Mouse (Mus musculus): Measurements from ENCODE around the gene Lrrc10. TPM values are rescaled to one million over a fixed set of nuclear protein-coding genes. Genes with fewer than 3 reads are reported as not detected.
A peak's percentile ranks its signal among the peaks of the same experiment; 100 is the strongest.
"Not testable (repeated sequence)": the region's sequence is repeated elsewhere in the genome, so short reads cannot be mapped to it uniquely, and the experiment has no call there.

Gene Lrrc10
- polyA plus RNA-seq, 1 experiment = 0.19 TPM

- TF ChIP-seq POLR2A (IDR thresholded peaks at IDR 0.05; ENCODE audit: extremely low read depth, insufficient read depth, low read length) (no peak), CTCF (IDR thresholded peaks at IDR 0.05; ENCODE audit: extremely low read depth, insufficient read depth, low read length) (peak; percentile 28)
- H3K4me3 ChIP-seq (ENCODE audit: insufficient read depth, low read length) = no peak overlapping the region
- no peak overlapping the region for H3K27ac ChIP-seq (ENCODE audit: insufficient read depth, low read length)
- H3K4me1 ChIP-seq (ENCODE audit: control insufficient read depth, insufficient read depth, low read length) = no peaks in the 10 kb centered on the region
These were observed 4.8 kb upstream of the Lrrc10 start for GRCm38 (mm10) chr10:117040355-117040754.

DNA sequence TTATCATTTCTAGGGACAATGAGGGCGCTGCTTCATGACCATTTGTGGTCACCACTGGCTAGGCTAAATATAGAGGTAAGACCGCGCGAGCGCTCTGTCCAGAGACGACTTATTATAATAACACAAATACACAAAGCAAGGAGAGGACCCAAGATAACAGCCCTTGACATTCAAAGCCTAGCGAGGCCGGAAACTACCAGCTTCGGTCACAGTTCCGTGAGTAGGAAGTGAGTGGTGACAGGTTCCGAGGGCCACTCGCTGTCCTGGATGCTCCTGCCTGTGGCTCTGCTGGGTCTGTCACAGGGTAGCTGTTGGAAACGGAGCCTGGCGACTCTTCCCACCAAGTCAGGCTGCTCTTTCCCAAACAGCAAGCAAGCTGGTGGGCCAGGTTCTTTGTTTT lies 2.8 kb upstream of the Lrrc10 start:
- Histone ChIP-seq H3K4me1 (ENCODE audit: control insufficient read depth, insufficient read depth, low read length) (0 out of 2 replicates have a peak, but pooled peaks cover 1% of the 10 kb centered on the region), H3K4me3 (ENCODE audit: insufficient read depth, low read length) (no peak overlapping the region), H3K27ac (ENCODE audit: insufficient read depth, low read length) (no peak overlapping the region)
- TF ChIP-seq CTCF (IDR thresholded peaks at IDR 0.05; ENCODE audit: extremely low read depth, insufficient read depth, low read length) (no peak), POLR2A (IDR thresholded peaks at IDR 0.05; ENCODE audit: extremely low read depth, insufficient read depth, low read length) (no peak)

DNA sequence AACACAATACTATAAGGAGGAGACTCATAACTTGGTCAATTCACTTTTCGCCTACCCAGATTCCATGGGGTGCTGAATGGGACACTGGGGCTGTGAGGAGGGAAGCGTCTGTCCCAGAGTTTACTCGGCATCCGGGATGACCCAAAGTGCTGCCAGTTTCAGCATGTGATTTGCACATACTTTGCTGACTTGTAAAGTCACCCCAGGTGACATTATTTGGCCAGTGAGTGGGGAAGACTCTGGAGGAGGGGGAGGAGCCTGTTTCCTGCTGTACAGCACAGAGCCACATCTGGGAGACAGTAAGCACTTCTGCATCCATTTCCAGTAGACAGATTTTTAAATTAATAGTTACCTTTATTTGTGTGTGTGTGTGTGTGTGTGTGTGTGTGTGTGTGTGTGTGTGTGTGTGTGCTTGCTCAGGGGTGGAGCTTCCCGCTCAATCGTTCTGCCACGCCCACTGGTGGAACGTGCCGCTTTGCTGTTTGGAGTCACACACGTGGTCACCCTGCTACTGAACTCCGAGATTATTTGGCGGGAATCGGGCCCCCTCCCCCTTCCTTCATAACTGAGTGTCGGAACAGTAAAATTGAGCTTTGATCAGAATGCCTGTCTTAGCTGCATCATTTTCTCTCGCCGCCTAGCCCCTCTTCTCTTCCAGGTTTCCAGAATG lies 1.5 kb upstream of the Lrrc10 start:
- not testable (repeated sequence) for H3K4me3 ChIP-seq (ENCODE audit: insufficient read depth, low read length); H3K27ac ChIP-seq (ENCODE audit: insufficient read depth, low read length); H3K4me1 ChIP-seq (ENCODE audit: control insufficient read depth, insufficient read depth, low read length)

DNA sequence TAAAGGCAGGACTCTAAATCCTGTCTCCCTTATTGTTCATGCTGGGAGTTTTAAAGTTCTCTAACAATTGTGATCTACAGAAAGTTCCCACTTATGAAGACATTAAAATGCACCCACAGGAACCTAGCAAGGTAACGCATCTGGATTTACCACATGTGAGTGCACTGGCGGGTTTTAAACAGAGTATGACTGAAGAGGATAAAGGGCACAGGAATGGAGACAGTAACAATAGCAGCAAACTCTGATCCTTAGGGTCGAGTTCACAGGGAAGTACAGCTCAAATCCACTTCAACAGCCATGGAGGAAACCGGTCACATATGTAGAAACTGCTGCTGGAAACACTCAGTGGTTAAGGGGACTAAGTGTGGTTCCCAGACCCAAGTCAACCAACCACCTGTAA lies 4.1 kb downstream of the Lrrc10 start:
- H3K4me3 ChIP-seq (ENCODE audit: insufficient read depth, low read length) = no peak overlapping the region

DNA sequence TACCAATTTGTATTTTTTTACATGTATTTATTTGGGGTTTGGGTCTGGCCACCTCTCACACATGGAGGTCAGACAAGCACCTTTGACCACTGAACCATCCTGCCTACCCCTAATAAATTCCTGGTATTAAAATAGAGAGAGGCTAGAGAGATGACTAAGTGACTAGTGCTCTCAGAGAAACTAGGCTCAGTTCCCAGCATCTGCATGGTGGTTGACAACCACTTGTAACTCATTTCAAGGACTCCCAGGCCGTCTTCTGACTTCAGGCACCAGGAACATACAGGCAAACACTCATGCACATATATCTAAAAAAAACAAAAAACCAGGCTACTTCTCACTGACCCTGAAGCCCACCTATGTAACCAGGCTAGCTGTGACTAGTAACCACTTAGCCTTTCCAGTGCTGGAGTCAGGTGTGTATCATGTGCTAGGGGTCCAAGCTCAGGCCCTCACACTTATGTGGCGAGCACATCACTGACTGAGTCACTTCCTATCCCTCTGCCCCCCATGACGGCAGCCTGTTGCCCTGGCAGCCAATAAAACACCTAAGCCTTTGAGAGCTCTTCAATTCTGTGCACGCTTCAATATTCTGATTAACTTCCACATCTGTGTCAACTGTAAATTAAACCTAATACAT lies 4.9 kb downstream of the Lrrc10 start:
- H3K27ac ChIP-seq (ENCODE audit: insufficient read depth, low read length) = no peak overlapping the region
- no peak overlapping the region for H3K4me3 ChIP-seq (ENCODE audit: insufficient read depth, low read length)
- 0 out of 2 replicates have a peak, but pooled peaks cover 1% of the 10 kb centered on the region for H3K4me1 ChIP-seq (ENCODE audit: control insufficient read depth, insufficient read depth, low read length)
- TF ChIP-seq POLR2A (IDR thresholded peaks at IDR 0.05; ENCODE audit: extremely low read depth, insufficient read depth, low read length) (no peak), CTCF (IDR thresholded peaks at IDR 0.05; ENCODE audit: extremely low read depth, insufficient read depth, low read length) (no peak)

More for the DNA sequence above, 4.1 kb downstream of the Lrrc10 start:
- Histone ChIP-seq H3K4me1 (ENCODE audit: control insufficient read depth, insufficient read depth, low read length) (0 out of 2 replicates have a peak, but pooled peaks cover 1% of the 10 kb centered on the region), H3K27ac (ENCODE audit: insufficient read depth, low read length) (no peak overlapping the region)
- TF ChIP-seq POLR2A (IDR thresholded peaks at IDR 0.05; ENCODE audit: extremely low read depth, insufficient read depth, low read length) = no peak
- TF ChIP-seq CTCF (IDR thresholded peaks at IDR 0.05; ENCODE audit: extremely low read depth, insufficient read depth, low read length) = no peak

DNA sequence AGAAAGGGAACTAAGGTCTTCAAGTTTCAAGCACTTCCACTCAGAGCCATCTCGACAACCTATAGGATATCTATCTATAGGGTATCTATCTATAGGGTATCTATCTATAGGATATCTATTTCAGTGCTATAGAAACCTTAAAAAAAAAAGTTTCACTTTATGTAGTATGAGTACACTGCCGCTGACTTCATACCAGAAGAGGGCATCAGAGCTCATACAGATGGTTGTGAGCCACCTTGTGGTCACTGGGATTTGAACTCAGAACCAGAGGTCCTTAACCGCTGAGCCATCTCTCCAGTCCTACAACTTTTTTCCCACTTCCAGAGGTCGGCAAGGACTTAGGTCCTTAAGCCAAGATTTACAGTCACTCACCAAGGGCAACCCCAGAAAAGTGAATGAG lies 10.5 kb downstream of the Lrrc10 start:
- Histone ChIP-seq H3K27ac (ENCODE audit: insufficient read depth, low read length) (no peak overlapping the region), H3K4me3 (ENCODE audit: insufficient read depth, low read length) (no peak overlapping the region), H3K4me1 (ENCODE audit: control insufficient read depth, insufficient read depth, low read length) (peaks cover 2% of the 10 kb centered on the region; the same call in 1 of the 2 replicates)
- TF ChIP-seq POLR2A (IDR thresholded peaks at IDR 0.05; ENCODE audit: extremely low read depth, insufficient read depth, low read length) (no peak), CTCF (IDR thresholded peaks at IDR 0.05; ENCODE audit: extremely low read depth, insufficient read depth, low read length) (0 out of 2 replicates have a peak, but pooled peaks have one; percentile 7)

- H3K27ac ChIP-seq (ENCODE audit: insufficient read depth, low read length) = no peak overlapping the region
- H3K4me3 ChIP-seq (ENCODE audit: insufficient read depth, low read length) = peak overlapping the region; percentile 78
- peaks cover 2% of the 10 kb centered on the region; the same call in 1 of the 2 replicates for H3K4me1 ChIP-seq (ENCODE audit: control insufficient read depth, insufficient read depth, low read length)
- TF ChIP-seq POLR2A (IDR thresholded peaks at IDR 0.05; ENCODE audit: extremely low read depth, insufficient read depth, low read length) (no peak), CTCF (IDR thresholded peaks at IDR 0.05; ENCODE audit: extremely low read depth, insufficient read depth, low read length) (no peak)
These were observed 17.7 kb downstream of the Lrrc10 start for GRCm38 (mm10) chr10:117062894-117063253.

- TF ChIP-seq POLR2A (IDR thresholded peaks at IDR 0.05; ENCODE audit: extremely low read depth, insufficient read depth, low read length) (peak; percentile 82), CTCF (IDR thresholded peaks at IDR 0.05; ENCODE audit: extremely low read depth, insufficient read depth, low read length) (no peak)
- Histone ChIP-seq H3K4me1 (ENCODE audit: control insufficient read depth, insufficient read depth, low read length) (peaks cover 2% of the 10 kb centered on the region; the same call in 1 of the 2 replicates), H3K4me3 (ENCODE audit: insufficient read depth, low read length) (peak within 1 kb of the TSS; percentile 78), H3K27ac (ENCODE audit: insufficient read depth, low read length) (no peak within 1 kb of the TSS)
These were observed 18.3 kb downstream of the Lrrc10 start, which contains the start of gene Cct2 for GRCm38 (mm10) chr10:117063254-117064021. Gene Cct2, minus strand, starts transcription at chr10:117063814.

GRCm38 (mm10) chr10:117064076-117064475 lies 18.9 kb downstream of the Lrrc10 start:
- Histone ChIP-seq H3K4me3 (ENCODE audit: insufficient read depth, low read length) (peak overlapping the region; percentile 25; the same call in 1 of the 2 replicates), H3K27ac (ENCODE audit: insufficient read depth, low read length) (no peak overlapping the region), H3K4me1 (ENCODE audit: control insufficient read depth, insufficient read depth, low read length) (no peaks in the 10 kb centered on the region)
- no peak for TF ChIP-seq POLR2A (IDR thresholded peaks at IDR 0.05; ENCODE audit: extremely low read depth, insufficient read depth, low read length)
- TF ChIP-seq CTCF (IDR thresholded peaks at IDR 0.05; ENCODE audit: extremely low read depth, insufficient read depth, low read length) = no peak
